Mouse (Mus musculus): ENCODE measurements around the gene Sox5.

DNA sequence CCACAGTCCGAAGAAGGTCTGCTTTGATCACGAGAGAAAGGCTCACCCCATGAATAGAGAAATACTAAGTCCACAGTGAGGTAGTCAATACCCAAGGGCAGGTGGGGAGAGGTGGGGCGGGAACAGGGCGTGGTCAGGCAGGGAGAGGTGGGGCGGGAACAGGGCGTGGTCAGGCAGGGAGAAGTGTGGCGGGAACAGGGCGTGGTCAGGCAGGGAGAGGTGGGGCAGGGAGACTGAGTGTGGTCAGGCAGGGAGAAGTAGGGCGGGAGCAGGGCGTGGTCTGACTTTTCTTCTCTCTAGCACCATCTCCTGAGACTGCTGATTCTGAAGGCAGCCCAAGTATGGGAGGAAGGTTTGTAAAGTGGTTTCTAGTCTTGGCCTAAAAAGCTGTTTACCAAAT, 411.1 kb downstream of the Sox5 start:
- TF ChIP-seq POLR2A (IDR thresholded peaks at IDR 0.05; ENCODE audit: low read depth, low read length): no peak
- TF ChIP-seq CTCF (IDR thresholded peaks at IDR 0.05; ENCODE audit: extremely low read depth, insufficient read depth, insufficient read length, insufficient replicate concordance): no peak

All from spleen, adult 2 months (tissue).